Mouse (Mus musculus): Measurements from ENCODE around the gene Scgb2b20. TPM values are rescaled to one million over a fixed set of nuclear protein-coding genes. Genes with fewer than 3 reads are reported as not detected.
"Not testable (repeated sequence)": the region's sequence is repeated elsewhere in the genome, so short reads cannot be mapped to it uniquely, and the experiment has no call there.

Gene Scgb2b20
- not detected in 2 replicates for total RNA-seq (2015; ENCODE audit: low replicate concordance)
- total RNA-seq (2017; ENCODE audit: low replicate concordance): not detected in 2 replicates

DNA sequence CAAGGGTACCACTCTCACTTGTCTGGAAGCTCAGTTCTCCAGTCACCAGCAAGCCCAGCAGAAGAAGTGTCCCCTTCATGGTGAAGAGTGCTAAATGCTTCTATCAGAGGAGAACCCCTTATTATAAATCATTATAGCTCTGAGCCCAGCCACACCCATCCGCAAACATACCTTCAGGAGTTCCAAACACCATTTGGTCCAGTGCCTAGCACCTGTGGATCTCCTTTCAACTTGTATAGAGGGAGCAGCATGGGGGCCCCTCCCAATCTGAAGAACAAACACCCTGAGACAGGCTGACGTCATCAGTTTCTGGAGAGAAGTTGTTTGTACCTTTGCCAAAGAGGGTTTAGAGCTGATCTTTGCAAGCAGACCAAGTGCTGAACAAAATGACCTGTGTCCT lies at the start of gene Scgb2b20:
Gene Scgb2b20 (minus strand): TSS at position 101 of the 400 bp plus-strand sequence.
- ATAC-seq (replicated peaks; ENCODE audit: low FRiP score, poor library complexity, severe bottlenecking): not testable (repeated sequence)

DNA sequence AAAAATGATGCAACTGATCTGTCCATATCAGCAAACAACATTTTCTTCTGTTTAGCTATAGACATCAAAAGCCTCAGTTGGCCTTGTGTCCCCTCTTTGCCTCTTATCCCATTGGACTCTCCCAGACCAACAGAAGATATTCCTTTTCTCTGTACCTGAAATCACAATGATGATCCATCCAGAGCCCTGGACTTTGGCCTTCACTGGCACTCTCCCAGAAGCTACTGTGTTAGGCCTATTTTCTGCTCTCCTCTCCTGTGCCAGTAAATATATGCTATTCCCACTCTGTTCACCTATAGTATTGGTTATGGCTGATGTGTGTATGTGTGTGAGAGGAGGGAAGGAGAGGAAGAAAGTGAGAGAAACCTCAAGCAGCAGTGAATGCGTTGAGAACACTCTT lies 43.6 kb upstream of the Scgb2b20 start:
- not testable (repeated sequence) for ATAC-seq (replicated peaks; ENCODE audit: low FRiP score, poor library complexity, severe bottlenecking)

DNA sequence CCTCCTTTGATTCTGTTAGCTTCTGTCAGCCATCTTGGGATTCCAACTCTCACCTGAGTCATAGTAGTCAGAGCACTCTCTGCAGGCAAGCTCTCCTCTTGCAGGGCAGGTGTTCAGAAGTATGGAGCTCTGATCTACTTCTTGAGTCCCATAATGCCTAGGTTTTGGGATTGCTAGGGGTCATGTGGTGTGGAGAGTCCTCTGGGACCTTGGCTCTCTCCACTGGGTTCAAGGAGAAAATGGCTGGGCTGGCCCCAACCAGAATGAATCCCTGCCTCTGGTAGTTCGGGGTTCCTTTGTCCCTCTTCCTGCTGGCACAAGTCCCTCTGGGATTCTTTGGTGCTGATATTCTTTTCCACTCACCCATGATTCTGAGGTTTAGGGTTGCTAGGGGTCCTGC lies 35.5 kb upstream of the Scgb2b20 start:
- no peak for ATAC-seq (replicated peaks; ENCODE audit: low FRiP score, poor library complexity, severe bottlenecking)

DNA sequence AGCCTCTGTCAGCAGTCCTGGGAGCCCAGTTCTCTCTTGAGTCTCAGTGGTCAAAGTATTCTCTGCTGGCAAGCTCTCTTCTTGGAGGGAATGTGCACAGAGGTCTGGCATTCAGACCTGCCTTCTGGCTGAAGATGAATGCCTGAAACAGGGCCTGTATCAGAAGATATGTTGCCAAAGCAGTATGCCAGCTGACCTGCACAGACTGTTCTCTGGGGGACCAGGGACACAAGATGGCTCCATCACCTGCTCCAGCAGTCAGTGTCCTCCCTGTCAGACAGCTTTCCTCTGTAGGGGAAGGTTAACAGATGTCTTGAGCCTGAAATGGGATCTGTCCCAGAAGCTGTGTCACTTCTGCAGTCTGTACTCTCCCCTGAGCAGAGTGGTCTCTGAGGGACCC lies 33.6 kb upstream of the Scgb2b20 start:
- not testable (repeated sequence) for ATAC-seq (replicated peaks; ENCODE audit: low FRiP score, poor library complexity, severe bottlenecking)

DNA sequence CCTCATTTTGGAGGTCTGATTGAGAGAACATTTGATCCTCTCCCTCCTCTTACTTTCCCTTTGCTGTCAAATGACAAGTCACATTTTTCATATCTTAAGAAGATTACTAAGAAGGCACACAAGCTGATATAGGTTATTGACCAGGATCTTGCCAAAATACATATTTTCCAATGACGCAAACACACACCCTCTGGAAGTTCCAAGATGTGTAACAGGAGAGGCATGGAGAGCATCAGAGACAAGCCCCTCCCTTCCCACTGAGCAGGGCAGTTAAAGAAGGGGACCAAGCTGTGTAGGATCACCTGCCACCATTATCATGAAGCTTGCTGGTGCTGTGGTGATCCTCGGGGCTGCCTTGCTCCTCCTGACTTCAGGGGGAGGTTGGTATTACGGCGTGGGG lies 6.8 kb upstream of the Scgb2b20 start, which contains the start of gene Scgb1b20:
Gene Scgb1b20 (plus strand): TSS at position 301 of the 400 bp plus-strand sequence.
- not testable (repeated sequence) for ATAC-seq (replicated peaks; ENCODE audit: low FRiP score, poor library complexity, severe bottlenecking)

Other genes starting within 250 kb of the Scgb2b20 start
- not detected in 2 replicates for gene Scgb2b18, start 192.5 kb downstream of the Scgb2b20 start, total RNA-seq (2015; ENCODE audit: low replicate concordance)
- gene Scgb2b18, start 192.5 kb downstream of the Scgb2b20 start, total RNA-seq (2017; ENCODE audit: low replicate concordance): not detected in 2 replicates
- not detected in 2 replicates for gene Scgb1b18, start 180.8 kb downstream of the Scgb2b20 start, total RNA-seq (2015; ENCODE audit: low replicate concordance)
- gene Scgb1b18, start 180.8 kb downstream of the Scgb2b20 start, total RNA-seq (2017; ENCODE audit: low replicate concordance): not detected in 2 replicates
- not detected in 2 replicates for gene Scgb2b19, start 86.0 kb downstream of the Scgb2b20 start, total RNA-seq (2015; ENCODE audit: low replicate concordance)
- gene Scgb2b19, start 86.0 kb downstream of the Scgb2b20 start, total RNA-seq (2017; ENCODE audit: low replicate concordance): not detected in 2 replicates
- not detected in 2 replicates for gene Scgb1b19, start 79.0 kb downstream of the Scgb2b20 start, total RNA-seq (2015; ENCODE audit: low replicate concordance)
- gene Scgb1b19, start 79.0 kb downstream of the Scgb2b20 start, total RNA-seq (2017; ENCODE audit: low replicate concordance): not detected in 2 replicates
- not detected in 2 replicates for gene Scgb1b20, start 6.9 kb upstream of the Scgb2b20 start, total RNA-seq (2015; ENCODE audit: low replicate concordance)
- gene Scgb1b20, start 6.9 kb upstream of the Scgb2b20 start, total RNA-seq (2017; ENCODE audit: low replicate concordance): not detected in 2 replicates
- not detected in 2 replicates for gene Scgb2b21, start 154.1 kb upstream of the Scgb2b20 start, total RNA-seq (2015; ENCODE audit: low replicate concordance)
- gene Scgb2b21, start 154.1 kb upstream of the Scgb2b20 start, total RNA-seq (2017; ENCODE audit: low replicate concordance): not detected in 2 replicates